Mouse (Mus musculus) cortical plate, adult 2 months (tissue): Measurements from ENCODE around the gene Artn. TPM values are rescaled to one million over a fixed set of nuclear protein-coding genes. Genes with fewer than 3 reads are reported as not detected.

Experiments used
- H3K27ac ChIP-seq: fragments of 200-500 bp; 2 replicates; pipeline ENCODE4 v1.5.1; 2012; ENCODE audit warnings: low read length, control low read depth, inconsistent platforms; ENCODE audit not compliant: insufficient read depth
- H3K4me1 ChIP-seq: fragments of 200-500 bp; 2 replicates; pipeline ENCODE4 v1.6.1; 2011; ENCODE audit warnings: low read length; ENCODE audit not compliant: control insufficient read depth, insufficient read depth
- H3K4me3 ChIP-seq: fragments of 200-500 bp; 2 replicates; pipeline ENCODE4 v1.5.1; 2011; ENCODE audit warnings: mild to moderate bottlenecking, low read length, control low read depth; ENCODE audit not compliant: insufficient read depth
- CTCF ChIP-seq: fragments of 200-500 bp; IDR thresholded peaks from 2 replicates; pipeline ENCODE4 v1.5.1; 2011; ENCODE audit warnings: mild to moderate bottlenecking, control low read depth, low read length; ENCODE audit not compliant: insufficient read depth; ENCODE audit errors: extremely low read depth
- POLR2A ChIP-seq: fragments of 200-500 bp; IDR thresholded peaks from 2 replicates; pipeline ENCODE4 v1.6.1; 2011; ENCODE audit warnings: mild to moderate bottlenecking, low read length, control low read depth; ENCODE audit not compliant: insufficient read depth; ENCODE audit errors: extremely low read depth
- polyA plus RNA-seq: library from polyadenylated mRNA; depleted of rRNA; stranded (reverse); fragments of >200 nt; gene quantifications from 2 replicates; pipeline ENCODE4 v1.2.3, GENCODE M21; 2012

Gene Artn
- polyA plus RNA-seq, 1 experiment = 0.65 TPM

DNA sequence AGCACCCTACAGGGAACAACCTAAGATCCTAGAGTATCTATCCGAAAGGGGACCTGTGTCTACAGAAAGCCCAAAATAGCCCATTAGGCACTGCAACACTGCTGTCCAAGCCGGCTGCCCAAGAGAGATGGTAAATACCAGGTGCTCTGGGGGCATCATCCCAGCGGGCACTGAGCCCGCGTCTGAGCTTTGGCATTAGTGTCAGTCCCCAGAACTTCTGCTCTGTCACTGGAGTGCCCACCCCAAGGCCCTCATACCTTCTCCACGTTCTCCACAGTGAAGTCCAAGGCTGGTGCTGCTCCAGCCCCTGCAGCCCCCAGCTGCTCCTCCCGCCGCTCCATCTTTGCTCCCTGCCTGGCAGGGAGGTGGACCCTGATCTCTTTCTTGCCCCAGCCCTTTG lies 15.5 kb downstream of the Artn start:
- Histone ChIP-seq H3K4me3 (peak overlapping the region; percentile 50), H3K4me1 (peaks cover 12% of the 10 kb centered on the region), H3K27ac (peak overlapping the region; percentile 94; the same call in 1 of the 2 replicates)
- TF ChIP-seq CTCF (no peak), POLR2A (no peak)

DNA sequence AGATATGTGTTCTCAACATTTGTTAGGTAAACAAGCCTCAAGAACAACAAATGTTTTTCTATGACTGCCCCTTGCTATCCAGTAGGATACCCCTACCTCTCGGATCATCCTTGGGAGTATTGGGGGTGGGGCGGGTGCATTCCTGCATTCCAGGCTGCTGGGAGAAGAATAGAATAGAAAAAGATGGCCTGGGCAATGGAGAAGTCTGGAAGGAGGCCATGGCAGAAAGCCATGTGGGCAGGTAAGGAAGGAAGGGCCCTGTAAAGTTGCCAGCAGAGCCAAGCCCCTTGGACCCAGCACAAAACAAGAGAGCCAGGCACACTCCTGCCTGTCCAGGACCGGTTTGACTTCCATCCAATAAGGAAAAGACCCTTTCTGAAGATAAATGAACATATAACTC lies 16.1 kb downstream of the Artn start:
- Histone ChIP-seq H3K4me3 (peak overlapping the region; percentile 50), H3K4me1 (peaks cover 12% of the 10 kb centered on the region), H3K27ac (no peak overlapping the region)
- TF ChIP-seq POLR2A = no peak
- no peak for TF ChIP-seq CTCF

DNA sequence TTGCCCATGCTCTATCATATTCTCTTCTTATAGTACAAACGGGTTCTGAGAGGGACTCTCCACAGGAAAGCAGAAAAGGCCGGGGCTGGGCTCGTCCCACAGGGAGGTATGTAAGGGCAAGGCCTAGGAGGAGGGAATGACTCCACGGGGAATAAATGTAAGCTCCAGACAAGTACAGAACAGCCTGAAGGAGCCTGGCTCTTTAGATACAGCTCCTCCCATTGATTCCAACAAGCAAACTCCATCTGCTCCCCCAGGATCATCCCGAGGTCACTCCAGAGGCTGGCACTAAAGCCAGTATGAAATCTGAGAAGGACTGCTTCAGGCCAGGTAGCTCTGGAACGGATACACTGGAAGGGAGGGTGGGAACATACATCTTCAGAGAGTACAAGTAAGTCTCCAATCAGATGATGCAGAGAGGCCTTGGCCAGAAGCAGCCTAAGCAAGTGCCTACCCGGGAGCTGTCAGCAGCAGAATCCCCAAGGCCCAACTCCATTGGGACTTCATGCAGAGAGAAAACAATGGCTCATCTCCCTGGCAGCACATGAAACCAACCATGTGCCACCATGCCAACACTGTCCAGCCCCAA lies 16.8 kb downstream of the Artn start:
- peaks cover 16% of the 10 kb centered on the region for H3K4me1 ChIP-seq
- no peak for TF ChIP-seq CTCF
- TF ChIP-seq POLR2A = no peak
- H3K27ac ChIP-seq = no peak overlapping the region

DNA sequence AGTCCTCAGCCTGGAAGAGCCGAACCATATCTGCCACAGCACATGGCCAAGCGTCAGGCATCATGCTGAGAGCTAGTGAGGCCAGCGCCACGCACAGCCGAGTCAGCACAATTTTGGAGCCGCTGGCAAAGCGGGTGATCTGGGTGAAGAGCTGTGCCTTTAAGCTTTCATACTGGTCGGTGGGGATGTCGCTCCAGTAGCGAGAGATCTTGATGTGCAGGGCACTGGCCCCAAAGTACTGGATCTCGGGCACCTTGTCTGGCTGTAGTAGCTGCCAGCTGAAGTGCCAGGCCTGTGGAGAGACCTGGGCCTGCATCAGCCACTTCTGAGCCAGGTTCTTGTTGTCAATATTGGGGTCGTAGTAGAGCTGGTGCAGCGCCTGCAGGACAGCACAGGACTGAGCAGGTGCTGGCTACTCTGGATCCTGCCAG lies 17.4 kb downstream of the Artn start:
- Histone ChIP-seq H3K4me1 (peaks cover 18% of the 10 kb centered on the region), H3K4me3 (no peak overlapping the region; the same call in 1 of the 2 replicates), H3K27ac (no peak overlapping the region)
- TF ChIP-seq CTCF (no peak), POLR2A (no peak)

More for the DNA sequence above, 16.8 kb downstream of the Artn start:
- peak overlapping the region; percentile 50 for H3K4me3 ChIP-seq

DNA sequence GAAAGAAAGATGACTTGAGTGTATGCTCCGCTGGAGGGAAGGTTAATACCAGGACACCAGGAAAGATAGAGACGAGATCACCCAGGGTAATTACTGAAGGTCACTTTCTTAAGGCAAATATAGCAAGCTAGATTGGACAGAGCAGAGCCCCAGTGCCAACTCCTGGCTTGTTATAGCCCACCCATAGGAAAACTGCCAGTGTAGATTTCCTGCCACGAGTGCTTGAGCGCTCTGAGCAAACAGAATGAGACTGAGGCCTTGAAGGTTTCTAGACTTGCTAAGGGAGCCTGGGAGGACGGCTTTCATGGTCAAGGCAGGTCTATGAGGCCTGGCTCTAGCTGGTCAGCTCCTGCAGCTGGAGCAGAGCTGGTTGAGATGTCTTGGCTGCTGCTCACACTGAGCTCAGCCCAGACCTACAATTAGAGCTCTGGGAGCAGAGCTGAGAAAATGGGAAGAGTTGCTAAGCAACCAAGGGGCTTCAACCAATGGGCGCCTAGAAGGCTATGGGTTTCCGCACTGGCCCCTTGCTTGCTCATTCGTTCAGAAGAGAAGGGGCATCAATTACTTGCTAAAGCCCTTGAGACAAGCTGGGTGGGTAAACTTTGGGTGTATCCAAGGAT lies 20.6 kb downstream of the Artn start:
- TF ChIP-seq CTCF (no peak), POLR2A (0 out of 2 replicates have a peak, but pooled peaks have one; percentile 24)
- peaks cover 24% of the 10 kb centered on the region for H3K4me1 ChIP-seq
- no peak overlapping the region for H3K27ac ChIP-seq
- H3K4me3 ChIP-seq = peak overlapping the region; percentile 2; the same call in 1 of the 2 replicates

DNA sequence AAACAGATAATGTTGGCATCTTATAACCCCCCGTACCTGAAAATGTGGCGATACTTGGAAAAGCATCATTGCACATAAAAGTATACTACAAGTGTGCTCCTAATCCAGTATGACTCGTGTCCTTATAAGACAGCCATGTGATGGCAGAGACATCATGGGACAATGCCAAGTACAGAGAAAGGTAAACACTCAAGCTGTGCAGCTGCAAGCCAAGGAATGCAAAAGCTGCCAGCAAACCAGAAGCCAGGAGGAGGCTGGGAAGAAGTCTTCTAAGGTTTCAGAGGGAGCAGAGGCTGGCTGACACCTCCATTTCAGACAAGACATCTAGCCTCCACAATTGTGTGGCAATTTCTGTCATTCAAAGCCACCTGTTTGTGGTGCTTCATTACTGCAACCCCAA lies 23.4 kb downstream of the Artn start:
- TF ChIP-seq POLR2A = no peak
- TF ChIP-seq CTCF = no peak
- H3K4me1 ChIP-seq = peaks cover 14% of the 10 kb centered on the region; the same call in 1 of the 2 replicates
- no peak overlapping the region for H3K4me3 ChIP-seq
- no peak overlapping the region for H3K27ac ChIP-seq

DNA sequence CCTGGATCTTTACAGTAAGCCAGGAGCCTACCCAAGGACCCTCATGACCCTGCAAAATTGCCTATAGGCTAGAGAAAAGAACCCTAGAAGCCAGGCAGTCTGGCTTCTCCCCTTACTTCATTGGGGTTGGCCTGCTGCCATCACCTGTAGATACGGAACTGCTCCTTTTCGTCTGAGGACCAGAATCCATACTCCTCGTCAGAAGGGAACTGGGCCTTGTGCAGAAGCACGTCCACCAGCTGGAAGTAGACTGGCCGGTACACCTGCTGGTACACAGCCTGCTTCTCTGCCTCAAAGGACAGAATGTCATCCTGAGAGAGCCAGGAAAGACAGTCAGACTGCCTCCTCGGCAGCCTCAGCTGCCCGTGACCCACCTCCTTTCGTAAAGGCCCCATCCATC lies 24.8 kb downstream of the Artn start:
- no peak overlapping the region for H3K4me3 ChIP-seq
- no peak for TF ChIP-seq CTCF
- no peak for TF ChIP-seq POLR2A
- no peak overlapping the region for H3K27ac ChIP-seq
- peaks cover 14% of the 10 kb centered on the region; the same call in 1 of the 2 replicates for H3K4me1 ChIP-seq

DNA sequence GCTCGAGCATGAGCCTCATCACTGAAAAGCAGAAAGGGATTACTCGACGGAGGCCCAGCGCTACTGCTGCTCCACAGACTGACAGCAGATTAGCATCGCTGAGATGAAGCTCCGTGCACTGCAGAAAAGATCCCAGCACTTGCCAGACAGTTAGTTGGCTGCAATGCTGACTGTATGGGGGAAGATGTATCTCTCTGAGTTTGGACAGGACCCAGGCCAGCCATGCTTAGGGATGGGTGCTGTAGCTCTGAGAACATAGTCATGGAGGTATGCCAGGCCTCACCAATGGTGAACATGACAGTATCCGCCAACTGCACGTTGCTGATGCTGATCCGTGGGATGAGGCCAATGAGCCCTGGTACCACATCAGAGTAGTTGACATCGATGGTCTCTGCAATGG lies 25.5 kb downstream of the Artn start:
- no peak for TF ChIP-seq POLR2A
- TF ChIP-seq CTCF = no peak
- Histone ChIP-seq H3K4me1 (peaks cover 12% of the 10 kb centered on the region; the same call in 1 of the 2 replicates), H3K27ac (no peak overlapping the region), H3K4me3 (no peak overlapping the region)

DNA sequence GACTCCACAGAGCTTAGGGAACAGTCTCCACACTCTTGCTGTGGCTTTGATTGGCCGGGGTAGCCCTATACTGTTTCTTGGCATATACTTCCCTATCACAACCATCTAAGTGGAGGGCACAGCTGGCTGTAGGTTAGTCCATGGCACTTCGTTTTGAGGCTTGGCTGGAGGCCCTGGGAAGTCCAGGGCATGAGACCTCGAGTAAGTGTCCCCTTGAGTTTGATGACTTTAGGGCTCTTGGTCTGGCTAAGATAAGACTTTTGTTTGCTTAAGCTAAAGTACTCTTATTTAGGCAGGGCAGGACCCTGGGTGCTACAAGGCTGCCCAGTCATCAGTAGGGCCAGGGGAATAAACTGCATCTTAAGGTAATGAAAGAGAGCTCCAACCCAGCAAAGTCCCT lies 31.5 kb downstream of the Artn start:
- no peak overlapping the region for H3K4me3 ChIP-seq
- TF ChIP-seq CTCF (no peak), POLR2A (no peak)
- no peak overlapping the region for H3K27ac ChIP-seq
- no peaks in the 10 kb centered on the region for H3K4me1 ChIP-seq

DNA sequence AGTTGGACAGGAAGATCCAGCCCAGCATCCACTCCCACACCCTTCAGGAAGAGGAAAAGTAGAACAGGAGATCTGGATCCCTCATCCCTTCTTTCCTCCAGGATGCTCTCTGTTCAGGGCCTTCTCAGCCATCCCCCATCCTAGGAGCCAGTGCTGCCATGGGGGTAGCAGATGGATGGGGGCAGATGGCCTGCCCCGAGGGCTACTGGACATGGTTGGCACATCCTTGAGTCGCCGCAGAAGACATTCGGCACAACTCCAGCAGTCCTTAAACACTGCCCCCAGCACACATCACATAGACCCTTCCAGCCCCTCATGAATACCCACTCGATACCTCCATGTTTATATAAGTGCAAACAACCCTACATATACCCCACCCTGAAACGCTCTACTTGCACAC lies 33.5 kb downstream of the Artn start:
- Histone ChIP-seq H3K4me1 (no peaks in the 10 kb centered on the region), H3K27ac (no peak overlapping the region), H3K4me3 (no peak overlapping the region)
- TF ChIP-seq CTCF (no peak), POLR2A (no peak)

DNA sequence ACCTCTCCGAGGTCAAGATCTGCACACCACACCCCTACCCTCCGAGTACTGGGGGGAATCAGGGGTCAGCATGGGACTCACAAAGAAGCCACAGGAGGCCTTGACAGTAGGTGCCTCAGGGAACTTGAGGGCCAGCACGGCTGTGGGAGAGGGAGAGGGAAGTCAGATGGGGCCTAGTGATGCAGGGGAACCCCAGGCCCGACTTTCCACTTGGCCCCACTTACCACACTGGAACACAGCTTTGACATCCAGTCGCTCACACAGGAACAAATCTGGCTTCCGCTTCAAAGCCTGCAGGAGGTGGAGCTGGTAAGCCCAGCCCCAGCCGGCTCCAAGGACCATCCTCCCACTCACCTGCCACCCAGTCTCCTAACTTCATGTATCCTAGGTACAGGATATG lies 34.2 kb downstream of the Artn start:
- no peak overlapping the region for H3K4me3 ChIP-seq
- TF ChIP-seq POLR2A (no peak), CTCF (no peak)
- no peaks in the 10 kb centered on the region for H3K4me1 ChIP-seq
- no peak overlapping the region for H3K27ac ChIP-seq
